Mouse (Mus musculus): ENCODE measurements around the gene Zbtb48.
A peak's percentile ranks its signal among the peaks of the same experiment; 100 is the strongest.
"Not testable (repeated sequence)": the region's sequence is repeated elsewhere in the genome, so short reads cannot be mapped to it uniquely, and the experiment has no call there.

The Zbtb48 gene

GRCm38 (mm10) chr4:152027524-152027923, at the start of gene Zbtb48:
Zbtb48 (minus strand) TSS chr4:152027671.
- DNase-seq (ENCODE audit: low spot score in 2 of 2), result peak; percentile 94 to 98

- DNase-seq (ENCODE audit: low spot score in 2 of 2), result no peak
These were observed 49.7 kb upstream of the Zbtb48 start for GRCm38 (mm10) chr4:152077191-152077590.

GRCm38 (mm10) chr4:152074548-152074947, 47.1 kb upstream of the Zbtb48 start:
- DNase-seq (ENCODE audit: low spot score in 2 of 2), result no peak

GRCm38 (mm10) chr4:152073715-152074114, 46.2 kb upstream of the Zbtb48 start:
- no peak for DNase-seq (ENCODE audit: low spot score in 2 of 2)

GRCm38 (mm10) chr4:152072655-152073054, 45.2 kb upstream of the Zbtb48 start:
- no peak for DNase-seq (ENCODE audit: low spot score in 2 of 2)

- DNase-seq (ENCODE audit: low spot score in 2 of 2), result peak in 1 of 2 experiments; percentile 26
These were observed 44.7 kb upstream of the Zbtb48 start, which contains the start of gene Plekhg5 for GRCm38 (mm10) chr4:152072121-152072601. Plekhg5 (plus strand) TSS chr4:152072498.

GRCm38 (mm10) chr4:152070494-152071396, 43.3 kb upstream of the Zbtb48 start:
- DNase-seq (ENCODE audit: low spot score in 2 of 2), result no peak

GRCm38 (mm10) chr4:152069245-152069644, 41.8 kb upstream of the Zbtb48 start:
- no peak for DNase-seq (ENCODE audit: low spot score in 2 of 2)

- DNase-seq (ENCODE audit: low spot score in 2 of 2), result no peak
These were observed 40.8 kb upstream of the Zbtb48 start for GRCm38 (mm10) chr4:152068166-152068724.

GRCm38 (mm10) chr4:152067280-152067679, 39.8 kb upstream of the Zbtb48 start:
- no peak for DNase-seq (ENCODE audit: low spot score in 2 of 2)

GRCm38 (mm10) chr4:152062390-152063110, 35.1 kb upstream of the Zbtb48 start:
- DNase-seq (ENCODE audit: low spot score in 2 of 2), result peak in 1 of 2 experiments; percentile 28

GRCm38 (mm10) chr4:152044609-152045008, 17.1 kb upstream of the Zbtb48 start:
- no peak for DNase-seq (ENCODE audit: low spot score in 2 of 2)

GRCm38 (mm10) chr4:152043171-152043570, 15.7 kb upstream of the Zbtb48 start:
- DNase-seq (ENCODE audit: low spot score in 2 of 2), result no peak

- DNase-seq (ENCODE audit: low spot score in 2 of 2), result no peak
These were observed 14.6 kb upstream of the Zbtb48 start for GRCm38 (mm10) chr4:152041924-152042641.

- DNase-seq (ENCODE audit: low spot score in 2 of 2), result no peak
These were observed 12.4 kb upstream of the Zbtb48 start for GRCm38 (mm10) chr4:152039831-152040310.

- peak; percentile 90 to 91 for DNase-seq (ENCODE audit: low spot score in 2 of 2)
These were observed 11.7 kb upstream of the Zbtb48 start, which contains the start of gene Nol9 for GRCm38 (mm10) chr4:152038985-152039830. Nol9 (plus strand) TSS chr4:152039321.

GRCm38 (mm10) chr4:152038225-152038984, 10.9 kb upstream of the Zbtb48 start, which contains the start of gene Tas1r1:
Tas1r1 (minus strand) TSS chr4:152038568.
- no peak for DNase-seq (ENCODE audit: low spot score in 2 of 2)

GRCm38 (mm10) chr4:152036464-152036863, 9.0 kb upstream of the Zbtb48 start:
- not testable (repeated sequence) for DNase-seq (ENCODE audit: low spot score in 2 of 2)

- DNase-seq (ENCODE audit: low spot score in 2 of 2), result no peak
These were observed 5.5 kb upstream of the Zbtb48 start for GRCm38 (mm10) chr4:152032922-152033321.

All from frontal cortex, postnatal 36 days (tissue).